Mouse (Mus musculus): ENCODE data around the gene Plek. TPM values are rescaled to one million over a fixed set of nuclear protein-coding genes. Genes with fewer than 3 reads are reported as not detected.

Plek gene
- total RNA-seq (2021) (1 to 10 TPM; 5.3 to 8.7 TPM), polyA plus RNA-seq (2012; rRNA removed) (2.0 and 2.8 TPM in 2 replicates)
- long read RNA-seq, full-length matches to known transcripts: 1 of 1 reads
- long read RNA-seq, partial matches to known transcripts: 0 of 1 reads
- long read RNA-seq, other reads (novel, unspliced or antisense): 0 of 1 reads

DNA sequence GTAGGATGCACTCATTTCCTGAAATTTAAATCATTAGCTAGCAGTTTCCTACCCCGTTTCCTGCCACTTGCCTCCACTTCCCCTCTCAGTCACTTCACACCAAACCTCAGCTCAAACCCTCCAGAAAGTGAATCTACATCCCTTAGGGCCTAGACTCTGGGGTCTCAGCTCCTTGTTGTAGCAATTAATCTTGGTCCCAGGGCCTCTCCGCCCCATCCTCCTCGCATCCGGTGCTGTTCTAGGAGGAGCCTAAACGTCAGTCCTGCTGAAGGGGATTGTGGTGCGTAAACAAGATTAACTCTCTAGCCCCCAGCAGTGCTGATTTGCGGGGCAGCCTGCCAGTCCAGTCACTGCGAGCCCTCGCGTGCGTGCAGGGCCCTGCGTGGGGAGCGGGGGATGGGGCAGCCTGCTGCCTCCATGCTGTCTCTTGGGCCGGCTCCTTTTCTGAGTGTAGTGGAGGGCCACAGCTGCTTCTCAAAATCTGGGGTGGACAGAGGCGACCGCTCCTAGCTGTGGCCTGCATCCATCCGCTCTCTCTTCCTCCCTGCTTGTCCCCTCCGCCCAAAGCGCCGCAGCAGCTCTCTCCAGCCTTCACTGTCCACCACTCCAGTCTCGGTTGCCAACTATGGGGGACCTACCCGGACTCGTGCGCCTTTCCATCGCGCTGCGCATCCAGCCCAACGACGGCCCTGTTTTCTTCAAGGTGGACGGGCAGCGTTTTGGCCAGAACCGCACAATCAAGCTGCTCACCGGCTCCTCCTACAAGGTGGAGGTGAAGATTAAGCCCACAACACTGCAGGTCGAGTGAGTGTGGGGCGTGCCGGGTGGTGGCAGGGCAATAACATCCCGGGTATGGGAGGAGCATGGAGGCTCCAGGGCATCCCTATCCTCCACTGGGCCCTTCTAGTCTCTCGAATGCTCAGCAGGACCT is at the start of gene Plek, which contains the start of gene Cnrip1:
Plek (minus strand) TSS at position 837 of the 931 bp plus-strand sequence.
Cnrip1 (plus strand) TSS at position 42 of the 931 bp plus-strand sequence.
- H3K79me2 ChIP-seq (replicated peaks; ENCODE audit: control insufficient read depth, insufficient read depth, low read length): no peaks in the 10 kb centered on the region
- no peaks in the 10 kb centered on the region for H3K27me3 ChIP-seq (ENCODE audit: control insufficient read depth, insufficient read depth, low read length)
- WGBS: under 1% methylated on average over 38 of the region's 38 CpGs
- H3K27ac ChIP-seq: peak within 1 kb of the TSS; percentile 84
- H3K4me3 ChIP-seq: peak within 1 kb of the TSS; percentile 59
- H3K36me3 ChIP-seq (ENCODE audit: control insufficient read depth, insufficient read depth, low read length): no peaks in the 10 kb centered on the region
- intact Hi-C loops (cut with DNase I): loop anchor here (5.0 kb wide), 1 partner anchor 100 kb away; the partner anchor contains the start of gene Fbxo48
- TF ChIP-seq POLR2A (IDR thresholded peaks at IDR 0.05; ENCODE audit: insufficient read depth, low read depth, low read length): peak; percentile 59; the same call in 1 of the 2 replicates
- no peak for TF ChIP-seq CTCF (IDR thresholded peaks at IDR 0.05)
- peak within 1 kb of the TSS; percentile 81 for H3K9ac ChIP-seq (ENCODE audit: low read depth, low read length)
- DNase-seq: peak; percentile 79 to 81
- H3K4me1 ChIP-seq (ENCODE audit: control insufficient read depth, insufficient read depth, low read length): peaks cover 2% of the 10 kb centered on the region

DNA sequence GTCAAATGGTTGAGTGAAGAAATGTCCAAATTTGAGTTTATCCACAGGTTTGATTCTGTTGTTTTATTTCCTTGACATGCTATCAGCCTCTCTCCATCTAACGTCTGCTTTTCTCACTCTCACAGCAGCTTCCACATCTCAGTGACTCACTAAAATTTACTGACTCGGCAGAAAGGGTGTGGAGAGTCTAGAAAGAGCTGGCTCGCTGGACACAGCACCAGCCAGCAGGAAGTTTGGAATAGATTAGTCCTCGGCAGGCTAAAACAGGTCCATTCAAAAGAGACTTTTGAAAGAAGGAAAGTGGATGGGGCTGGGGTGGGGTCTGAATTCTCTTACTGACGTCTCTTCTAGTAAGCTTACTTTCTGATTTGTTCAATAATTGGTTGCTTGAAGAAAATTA is 33.9 kb upstream of the Plek start:
- DNase-seq: no peak
- 14% methylated on average over 5 of the region's 5 CpGs for WGBS
- no peak overlapping the region for H3K27ac ChIP-seq
- H3K4me3 ChIP-seq: no peak overlapping the region
- no peaks in the 10 kb centered on the region; the same call in 1 of the 2 replicates for H3K36me3 ChIP-seq (ENCODE audit: control insufficient read depth, insufficient read depth, low read length)
- H3K79me2 ChIP-seq (replicated peaks; ENCODE audit: control insufficient read depth, insufficient read depth, low read length): no peaks in the 10 kb centered on the region
- intact Hi-C loops (cut with DNase I): no loop called here
- no peak for TF ChIP-seq POLR2A (IDR thresholded peaks at IDR 0.05; ENCODE audit: insufficient read depth, low read depth, low read length)
- TF ChIP-seq EP300 (IDR thresholded peaks at IDR 0.05; ENCODE audit: insufficient read depth, low read depth, low read length): no peak
- TF ChIP-seq CTCF (IDR thresholded peaks at IDR 0.05): no peak
- no peaks in the 10 kb centered on the region; the same call in 1 of the 2 replicates for H3K4me1 ChIP-seq (ENCODE audit: control insufficient read depth, insufficient read depth, low read length)
- no peaks in the 10 kb centered on the region for H3K27me3 ChIP-seq (ENCODE audit: control insufficient read depth, insufficient read depth, low read length)
- H3K9ac ChIP-seq (ENCODE audit: low read depth, low read length): no peak overlapping the region

DNA sequence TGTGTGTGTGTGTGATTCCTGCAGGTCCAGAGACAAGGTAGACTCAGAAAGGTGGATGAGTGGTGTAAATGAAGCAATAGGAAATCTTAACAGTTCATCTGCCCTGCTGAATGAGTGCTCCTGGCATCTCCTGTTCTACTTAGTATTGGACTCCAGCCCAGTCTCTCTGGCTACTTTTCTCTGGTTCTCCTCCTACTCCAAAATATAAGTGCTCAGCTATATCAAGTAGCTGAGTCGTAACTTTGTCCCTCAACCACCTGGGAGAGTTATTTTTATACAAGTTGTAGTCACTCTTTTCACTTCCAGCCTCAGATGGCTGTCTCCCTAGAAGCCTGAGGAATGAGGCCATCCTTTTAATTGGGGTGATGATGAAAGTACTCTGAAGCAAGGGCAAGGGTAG is 31.7 kb upstream of the Plek start:
- TF ChIP-seq EP300 (IDR thresholded peaks at IDR 0.05; ENCODE audit: insufficient read depth, low read depth, low read length): no peak
- TF ChIP-seq POLR2A (IDR thresholded peaks at IDR 0.05; ENCODE audit: insufficient read depth, low read depth, low read length): no peak
- no peak for TF ChIP-seq CTCF (IDR thresholded peaks at IDR 0.05)
- Histone ChIP-seq H3K9ac (ENCODE audit: low read depth, low read length) (no peak overlapping the region), H3K36me3 (ENCODE audit: control insufficient read depth, insufficient read depth, low read length) (no peaks in the 10 kb centered on the region; the same call in 1 of the 2 replicates), H3K79me2 (replicated peaks; ENCODE audit: control insufficient read depth, insufficient read depth, low read length) (no peaks in the 10 kb centered on the region), H3K4me3 (no peak overlapping the region), H3K27me3 (ENCODE audit: control insufficient read depth, insufficient read depth, low read length) (no peaks in the 10 kb centered on the region), H3K27ac (no peak overlapping the region), H3K4me1 (ENCODE audit: control insufficient read depth, insufficient read depth, low read length) (no peaks in the 10 kb centered on the region; the same call in 1 of the 2 replicates)
- WGBS: 16% methylated on average over 1 of the region's 1 CpGs
- DNase-seq: no peak
- intact Hi-C loops (cut with DNase I): no loop called here

DNA sequence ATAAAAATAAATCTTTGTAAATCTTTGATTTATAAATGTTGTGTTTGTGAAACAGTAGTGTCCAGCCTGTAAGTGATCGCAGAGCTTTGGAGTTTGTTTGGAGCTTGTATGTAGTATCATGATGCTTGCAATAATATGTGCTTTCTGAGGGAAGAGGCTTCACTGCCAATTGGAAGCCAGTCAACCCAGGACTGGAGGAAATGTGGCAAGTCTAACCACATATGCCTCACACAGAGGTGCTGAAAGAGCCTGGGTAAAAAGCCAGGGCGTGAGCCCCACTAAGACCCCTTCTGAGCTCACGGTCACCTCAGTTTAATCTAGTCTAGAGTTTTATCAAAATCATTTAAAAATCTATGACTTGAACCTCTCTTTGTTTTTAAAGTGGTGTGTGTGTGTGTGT is 31.3 kb upstream of the Plek start:
- H3K27ac ChIP-seq: no peak overlapping the region
- no peaks in the 10 kb centered on the region; the same call in 1 of the 2 replicates for H3K4me1 ChIP-seq (ENCODE audit: control insufficient read depth, insufficient read depth, low read length)
- H3K79me2 ChIP-seq (replicated peaks; ENCODE audit: control insufficient read depth, insufficient read depth, low read length): no peaks in the 10 kb centered on the region
- TF ChIP-seq EP300 (IDR thresholded peaks at IDR 0.05; ENCODE audit: insufficient read depth, low read depth, low read length) (no peak), CTCF (IDR thresholded peaks at IDR 0.05) (no peak), POLR2A (IDR thresholded peaks at IDR 0.05; ENCODE audit: insufficient read depth, low read depth, low read length) (no peak)
- no peak overlapping the region for H3K4me3 ChIP-seq
- no peaks in the 10 kb centered on the region for H3K27me3 ChIP-seq (ENCODE audit: control insufficient read depth, insufficient read depth, low read length)
- H3K36me3 ChIP-seq (ENCODE audit: control insufficient read depth, insufficient read depth, low read length): no peaks in the 10 kb centered on the region; the same call in 1 of the 2 replicates
- intact Hi-C loops (cut with DNase I): no loop called here
- H3K9ac ChIP-seq (ENCODE audit: low read depth, low read length): no peak overlapping the region
- no peak for DNase-seq
- WGBS: 82% methylated on average over 3 of the region's 3 CpGs

DNA sequence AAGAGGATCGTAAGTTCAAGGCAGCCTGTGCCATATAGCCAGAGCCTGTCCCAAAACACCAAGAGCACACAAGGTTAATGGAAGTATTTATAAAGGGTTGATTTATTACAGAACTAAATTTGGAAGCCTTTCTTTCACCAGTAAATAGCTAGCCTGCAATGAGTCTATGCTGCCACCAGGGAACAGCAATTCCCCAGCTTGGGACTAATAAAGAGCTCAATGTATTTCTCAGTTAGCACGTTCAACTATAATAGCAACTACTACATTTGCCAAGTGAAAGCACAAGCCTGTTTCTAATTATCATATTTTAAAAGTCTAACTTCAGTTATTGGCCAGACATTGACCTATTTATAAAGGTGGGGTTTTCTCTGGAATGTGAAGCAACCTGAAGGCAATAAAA is 30.8 kb upstream of the Plek start:
- no peak overlapping the region for H3K9ac ChIP-seq (ENCODE audit: low read depth, low read length)
- H3K4me3 ChIP-seq: no peak overlapping the region
- TF ChIP-seq CTCF (IDR thresholded peaks at IDR 0.05) (peak; percentile 74), EP300 (IDR thresholded peaks at IDR 0.05; ENCODE audit: insufficient read depth, low read depth, low read length) (no peak)
- no peaks in the 10 kb centered on the region; the same call in 1 of the 2 replicates for H3K4me1 ChIP-seq (ENCODE audit: control insufficient read depth, insufficient read depth, low read length)
- H3K79me2 ChIP-seq (replicated peaks; ENCODE audit: control insufficient read depth, insufficient read depth, low read length): no peaks in the 10 kb centered on the region
- no peak for DNase-seq
- intact Hi-C loops (cut with DNase I): no loop called here
- H3K27ac ChIP-seq: no peak overlapping the region
- no peaks in the 10 kb centered on the region for H3K27me3 ChIP-seq (ENCODE audit: control insufficient read depth, insufficient read depth, low read length)
- 50% methylated on average over 2 of the region's 2 CpGs for WGBS
- no peaks in the 10 kb centered on the region; the same call in 1 of the 2 replicates for H3K36me3 ChIP-seq (ENCODE audit: control insufficient read depth, insufficient read depth, low read length)
